Mouse (Mus musculus): ENCODE results near the gene Zfpm1.

Gene Zfpm1

DNA sequence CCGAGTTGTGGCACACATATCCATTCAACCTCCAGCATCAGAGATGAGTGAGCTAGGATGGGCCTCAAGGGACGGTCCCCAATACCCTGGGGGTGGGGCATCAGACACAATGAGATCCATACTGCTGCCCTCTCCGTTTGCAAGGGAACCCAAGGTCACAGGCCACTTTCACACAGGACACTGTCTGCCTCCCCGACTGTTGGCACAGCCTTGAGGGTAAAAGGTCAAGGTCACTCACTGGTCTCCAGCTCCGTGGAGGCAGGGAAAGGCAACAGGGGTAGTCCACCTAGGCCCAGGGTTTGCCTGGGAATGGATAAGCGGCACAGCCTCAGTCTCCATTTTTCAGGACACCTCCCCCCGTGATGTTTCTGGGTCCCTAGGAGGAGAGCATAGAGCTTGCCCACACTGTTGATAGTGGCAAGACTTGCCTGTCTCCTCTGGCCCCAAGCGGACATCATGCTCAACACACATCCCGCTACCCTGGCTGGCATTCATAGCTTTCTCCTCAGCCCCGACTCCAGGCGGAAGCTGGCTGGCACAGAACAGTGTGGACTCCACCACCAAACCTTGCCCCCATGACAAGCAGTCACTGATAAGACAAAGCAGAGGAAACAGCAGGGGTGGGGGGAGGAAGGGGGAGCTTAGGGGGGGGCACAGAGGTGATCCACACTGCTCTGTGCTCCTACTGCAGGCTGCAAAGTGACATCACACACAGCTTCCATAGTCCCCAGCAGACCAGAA, 7.1 kb upstream of the Zfpm1 start:
- no peak for DNase-seq (ENCODE audit: low read depth)

DNA sequence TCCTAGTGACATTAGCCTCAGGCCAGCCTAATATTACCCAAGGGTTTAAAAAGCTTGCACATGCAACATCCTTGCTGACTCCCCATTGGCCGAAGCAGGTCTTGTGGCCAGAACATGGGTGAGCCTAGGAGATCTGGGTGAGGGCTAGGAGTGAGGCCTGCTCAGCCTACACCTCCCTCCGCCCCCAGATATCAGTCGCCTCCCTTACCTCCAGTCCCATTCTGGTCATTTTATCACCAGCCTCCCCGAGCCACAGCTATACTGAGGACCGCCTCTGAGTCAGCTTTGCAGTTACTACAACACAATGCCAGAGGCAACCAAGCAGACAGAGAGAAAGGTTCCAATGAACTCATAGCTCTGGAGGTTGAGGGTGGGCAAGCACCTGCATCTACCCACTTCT, 5.6 kb upstream of the Zfpm1 start:
- no peak for DNase-seq (ENCODE audit: low read depth)

DNA sequence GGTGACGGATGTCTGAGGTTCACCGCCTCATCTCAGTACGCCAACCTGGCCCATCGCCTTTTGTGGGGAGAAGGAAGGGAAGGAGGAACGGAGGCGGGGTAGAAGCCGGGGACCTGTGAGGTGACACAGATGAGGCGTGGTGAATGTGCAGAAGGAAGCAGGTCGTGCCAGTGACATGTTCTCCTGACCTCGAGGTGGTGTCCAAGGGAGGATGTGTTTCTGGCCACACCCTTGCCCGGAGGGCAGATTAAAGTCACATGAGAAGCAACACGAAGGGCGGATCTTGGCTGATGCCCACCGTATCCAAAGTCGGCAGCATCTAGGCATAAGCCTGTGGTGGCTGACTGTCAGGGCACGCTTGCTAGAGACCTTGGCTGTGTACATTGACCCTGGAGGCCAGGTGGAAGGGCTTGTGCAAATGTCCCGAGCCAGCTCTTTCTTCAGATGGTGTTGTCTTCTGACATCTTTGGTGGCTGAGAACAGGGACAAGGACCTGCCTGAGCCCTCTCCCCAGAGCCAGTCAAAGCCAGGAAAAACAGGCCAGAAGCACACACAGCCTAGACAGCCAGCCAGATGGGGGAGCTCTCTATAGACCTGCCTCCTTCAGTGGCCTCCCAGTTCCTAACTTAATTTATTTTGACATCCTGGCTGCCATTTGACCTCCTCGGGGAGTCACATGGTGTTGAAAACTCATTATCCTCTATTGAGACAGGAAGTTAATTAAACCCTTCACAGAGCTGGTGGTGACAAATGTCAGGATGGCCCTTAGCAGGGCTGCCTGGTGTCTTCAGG, 4.5 kb upstream of the Zfpm1 start:
- no peak for DNase-seq (ENCODE audit: low read depth)

DNA sequence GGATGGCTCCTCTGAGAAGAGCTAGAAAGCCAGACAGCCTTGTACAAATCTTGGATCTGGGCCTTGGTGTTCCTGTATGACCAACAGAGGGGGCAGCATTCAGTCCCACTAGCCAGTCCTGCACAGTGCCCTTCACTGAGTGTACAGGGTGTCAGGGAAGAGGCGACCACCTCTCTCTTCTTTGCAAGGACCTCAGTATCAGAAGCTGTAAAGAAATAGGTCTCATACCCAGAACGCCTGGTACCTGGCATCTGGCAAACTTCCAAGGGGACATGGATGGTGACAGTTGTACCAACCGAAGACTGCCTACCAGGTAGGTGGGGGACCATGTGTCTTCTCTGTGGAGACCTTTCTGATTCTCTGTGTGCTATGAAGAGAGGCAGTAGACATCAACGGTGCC, 1.8 kb upstream of the Zfpm1 start:
- DNase-seq (ENCODE audit: low read depth), result no peak

DNA sequence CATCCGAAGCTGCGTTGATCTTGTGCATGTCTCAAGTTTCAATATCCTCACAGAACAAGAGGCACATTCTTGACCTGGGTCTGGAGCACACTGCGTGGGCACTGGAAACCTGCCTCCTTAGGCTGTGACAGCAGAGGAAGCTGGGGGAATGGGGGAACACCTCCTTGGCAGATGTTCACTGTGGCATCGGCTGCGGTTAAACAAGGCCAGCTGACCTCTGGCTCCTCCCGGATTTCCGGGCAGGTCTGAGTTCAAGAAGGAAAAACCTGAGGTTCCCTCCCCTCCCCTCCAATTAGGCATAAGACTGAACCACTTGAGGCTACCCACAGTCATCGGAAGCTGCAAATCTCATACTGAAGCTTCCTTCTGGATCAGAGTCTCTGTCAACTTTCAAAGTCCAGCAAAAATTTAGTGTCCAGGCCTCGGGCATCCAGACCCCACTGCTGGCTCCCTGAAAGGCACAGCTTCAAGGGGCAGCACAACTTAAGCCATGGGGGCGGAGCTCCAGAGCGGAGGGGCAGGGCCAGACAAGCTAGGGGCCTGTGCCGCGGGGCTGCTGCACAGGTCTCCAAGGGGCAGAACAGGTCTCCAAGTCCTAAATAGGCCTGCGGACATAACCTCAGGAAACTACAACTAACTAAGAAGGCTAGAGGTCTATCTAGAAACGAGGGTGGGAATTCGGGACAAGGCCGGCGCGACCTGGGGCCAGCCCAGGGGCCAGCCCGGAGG, 1.2 kb upstream of the Zfpm1 start:
- peak; percentile 44 for DNase-seq (ENCODE audit: low read depth)

DNA sequence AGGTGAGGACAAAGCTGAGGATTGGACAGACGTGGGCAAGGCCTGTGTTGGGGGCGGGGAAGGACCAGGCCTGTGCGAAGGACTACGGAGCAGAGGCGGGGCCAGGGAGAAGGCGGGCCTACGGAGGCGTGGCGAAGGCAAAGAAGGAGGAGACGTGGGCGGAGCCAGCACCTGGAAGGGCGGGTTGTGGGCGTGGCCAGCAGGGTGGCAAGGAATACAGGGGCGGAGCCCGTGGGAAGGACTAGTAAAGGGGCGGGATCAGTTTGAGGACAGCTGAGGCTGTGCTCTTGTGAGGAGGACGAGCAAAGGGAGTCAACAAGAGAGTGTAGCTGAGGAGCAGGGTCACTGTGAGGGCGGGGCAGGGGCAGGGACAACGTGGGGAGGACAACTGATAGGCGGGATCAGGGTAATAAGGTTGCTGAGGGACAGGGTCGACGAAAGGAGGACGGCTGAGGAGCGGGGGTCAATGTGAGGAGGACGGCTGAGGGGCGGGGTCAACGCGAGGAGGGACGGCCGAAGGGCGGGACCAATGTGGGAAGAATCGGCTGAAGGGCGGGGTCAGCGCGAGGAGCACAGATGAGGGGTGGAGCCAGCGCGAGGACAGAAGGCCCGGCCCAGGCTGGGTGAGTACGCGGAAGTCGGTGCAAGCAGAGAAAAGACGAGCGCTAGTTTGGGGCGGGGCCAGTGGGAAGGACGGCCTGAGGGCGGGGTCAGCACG, 465 bp upstream of the Zfpm1 start:
- peak; percentile 99 for DNase-seq (ENCODE audit: low read depth)

DNA sequence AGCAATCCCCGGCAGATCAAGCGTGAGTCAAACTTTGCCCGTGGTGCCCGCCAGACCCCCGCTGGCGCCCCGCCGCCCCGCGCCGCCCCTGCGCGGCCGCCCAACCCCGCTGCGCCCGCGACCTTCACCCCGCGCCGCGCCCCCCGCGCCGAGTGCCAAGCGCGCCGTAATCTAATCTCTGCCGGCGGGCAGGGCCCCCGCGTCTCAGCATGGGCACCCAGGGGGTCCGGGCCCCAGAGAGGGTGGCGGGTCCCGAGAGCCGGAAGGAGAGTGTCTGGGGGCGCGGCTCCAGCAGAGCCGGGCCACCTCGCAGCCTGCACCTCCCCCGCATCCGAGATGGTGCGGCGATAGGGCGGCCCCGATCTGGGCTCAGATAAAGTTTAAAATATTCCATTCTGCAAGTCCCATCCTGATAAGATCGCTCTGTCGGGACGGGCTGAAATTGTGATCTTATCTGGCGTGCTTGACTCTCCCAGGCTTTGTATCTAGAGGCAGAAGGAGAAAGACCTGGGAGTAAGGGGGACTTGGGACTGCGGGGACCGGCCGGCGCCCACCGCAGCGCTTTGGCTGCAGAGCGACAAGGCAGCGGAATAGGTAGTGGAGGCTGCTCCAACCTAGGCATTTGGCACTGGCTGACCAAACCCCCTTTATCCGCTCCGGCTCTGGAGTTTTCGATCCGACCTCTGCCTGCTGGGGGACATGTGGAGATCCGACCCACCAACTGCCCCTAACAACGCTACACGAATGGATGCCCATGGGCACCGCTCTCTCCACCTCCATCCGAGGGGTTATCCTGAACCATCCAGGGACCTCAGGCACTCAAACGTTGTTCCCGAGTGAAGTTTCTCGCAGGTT, 787 bp downstream of the Zfpm1 start:
- peak; percentile 65 for DNase-seq (ENCODE audit: low read depth)

DNA sequence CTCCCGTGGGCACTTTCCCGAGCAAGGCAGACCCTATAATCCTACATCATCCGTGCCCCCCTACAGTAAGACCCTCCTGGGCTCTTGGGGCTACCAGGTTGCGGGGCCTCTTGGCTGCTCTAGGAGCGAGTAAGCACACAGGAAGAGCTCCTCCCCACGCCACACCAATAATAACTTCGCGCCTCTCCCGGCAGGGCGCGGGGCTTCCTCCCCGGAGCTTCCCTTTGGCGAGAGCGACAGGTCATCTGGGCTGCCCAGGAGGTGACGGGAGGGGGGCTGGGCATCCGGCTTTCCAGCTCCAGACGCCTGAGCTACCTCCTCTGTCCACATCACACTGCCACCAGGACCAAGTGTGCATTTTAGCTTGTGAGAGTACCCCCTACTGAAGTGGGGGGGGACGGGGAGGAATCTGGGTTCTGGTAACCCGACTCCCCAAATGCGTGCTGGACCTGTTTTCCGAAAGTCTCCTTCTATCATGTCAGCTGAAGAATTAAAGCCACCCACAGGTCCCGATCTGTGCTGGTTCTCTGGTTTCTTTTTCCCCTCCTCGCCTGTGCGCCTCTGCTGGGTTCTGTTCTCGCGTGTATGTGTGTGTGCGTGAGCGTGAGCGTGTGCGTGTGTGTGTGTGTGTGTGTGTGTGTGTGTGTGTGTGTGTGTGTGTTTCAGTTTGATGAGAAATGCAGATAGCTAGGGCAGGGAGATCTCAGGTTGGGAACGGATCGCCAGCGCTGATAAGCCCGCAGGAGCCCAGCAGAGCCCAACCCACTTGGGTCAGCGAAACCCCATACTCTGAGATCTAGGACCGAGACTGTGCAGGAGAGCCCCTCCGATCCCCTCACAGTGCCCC, 1.6 kb downstream of the Zfpm1 start:
- DNase-seq (ENCODE audit: low read depth), result peak; percentile 71

DNA sequence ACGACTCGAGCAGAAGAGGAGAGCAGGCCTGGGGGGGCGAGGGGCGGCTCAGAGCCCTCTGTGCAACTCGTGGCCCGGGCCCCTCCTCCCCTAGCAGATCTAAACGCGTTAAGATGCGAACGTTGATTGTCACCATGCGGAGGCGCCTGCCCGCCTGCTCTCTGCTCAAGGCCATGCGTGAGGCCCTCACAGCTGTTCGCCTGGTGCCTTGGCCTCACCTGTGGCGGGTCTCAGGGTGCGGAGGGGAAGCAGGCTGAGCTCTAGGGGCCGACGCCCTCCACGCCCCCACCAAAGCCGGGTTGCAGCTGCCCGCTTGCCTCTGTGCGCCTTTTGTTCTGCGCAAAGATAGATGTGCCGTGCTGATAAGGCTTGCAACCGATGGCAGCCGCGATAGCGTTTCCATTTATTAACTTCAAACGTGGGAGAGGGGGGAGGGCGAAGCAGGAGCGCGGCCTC, 2.3 kb downstream of the Zfpm1 start:
- DNase-seq (ENCODE audit: low read depth), result peak; percentile 84

DNA sequence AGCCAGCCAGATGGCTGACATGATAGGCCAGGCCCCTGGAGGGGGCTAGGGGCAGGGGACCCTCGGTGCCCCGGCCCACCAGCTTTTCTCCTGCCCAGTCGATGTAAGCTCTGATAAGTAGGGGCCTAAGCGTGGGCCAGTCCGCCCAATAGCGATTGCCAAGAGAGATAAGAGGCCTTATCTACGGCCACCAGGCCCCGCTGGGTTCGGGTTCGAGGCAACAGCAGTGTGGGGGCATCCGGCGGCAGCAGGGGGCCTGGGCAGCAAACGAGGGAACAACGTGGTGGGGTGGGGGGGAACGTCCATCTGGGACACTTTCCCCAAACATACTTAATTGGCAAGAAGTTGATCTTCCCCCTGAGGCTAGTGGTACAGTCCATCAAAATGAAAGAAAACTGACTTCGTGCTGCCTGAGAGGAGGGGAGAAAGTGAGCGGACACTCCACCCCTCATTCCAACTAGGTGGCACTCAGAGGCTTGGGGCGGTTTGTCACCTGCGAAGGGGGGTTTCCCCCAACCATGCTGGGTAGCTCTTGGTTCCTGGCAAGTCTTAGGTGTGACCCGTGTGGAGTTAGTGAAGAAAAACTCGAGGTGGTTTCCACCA, 2.8 kb downstream of the Zfpm1 start:
- peak; percentile 77 for DNase-seq (ENCODE audit: low read depth)

DNA sequence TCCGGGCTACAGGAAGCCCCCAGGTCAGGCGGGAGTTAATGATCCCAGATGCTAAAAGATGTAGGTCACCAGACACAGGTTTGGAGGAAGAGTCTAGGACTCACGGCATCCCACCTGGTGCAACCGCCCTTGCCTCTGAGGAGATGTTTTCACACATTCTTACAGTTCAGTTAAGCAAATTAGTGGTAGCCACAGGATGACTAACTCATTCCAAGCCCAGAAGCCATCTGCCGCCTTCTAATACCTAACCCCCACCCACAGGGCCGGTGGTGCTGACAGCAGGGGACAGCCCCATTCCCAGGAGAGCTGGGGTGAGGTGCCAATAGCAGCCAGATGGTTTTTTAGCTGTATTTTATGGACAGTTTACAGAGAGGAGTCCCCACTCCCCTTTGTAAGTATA, 3.8 kb downstream of the Zfpm1 start:
- DNase-seq (ENCODE audit: low read depth), result peak; percentile 36

DNA sequence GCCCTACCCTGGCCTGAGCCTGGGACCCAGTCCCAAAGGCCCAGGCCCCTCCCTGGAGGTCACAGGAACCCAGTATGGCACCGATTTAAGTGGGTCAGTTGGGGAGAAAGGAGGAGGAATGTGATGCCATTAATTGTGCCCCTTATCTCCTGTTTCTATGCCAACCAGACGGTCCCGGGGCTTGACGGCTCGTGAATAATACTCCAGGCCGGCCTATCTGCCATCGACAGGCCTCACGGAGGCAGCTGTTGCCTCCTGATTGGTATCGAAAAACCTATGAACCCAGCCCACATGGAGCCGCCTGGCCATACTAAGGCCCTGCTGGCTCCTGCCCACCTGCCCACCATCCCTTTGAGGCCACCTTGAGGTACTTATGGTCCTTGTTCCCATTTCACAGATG, 5.0 kb downstream of the Zfpm1 start:
- DNase-seq (ENCODE audit: low read depth), result no peak

DNA sequence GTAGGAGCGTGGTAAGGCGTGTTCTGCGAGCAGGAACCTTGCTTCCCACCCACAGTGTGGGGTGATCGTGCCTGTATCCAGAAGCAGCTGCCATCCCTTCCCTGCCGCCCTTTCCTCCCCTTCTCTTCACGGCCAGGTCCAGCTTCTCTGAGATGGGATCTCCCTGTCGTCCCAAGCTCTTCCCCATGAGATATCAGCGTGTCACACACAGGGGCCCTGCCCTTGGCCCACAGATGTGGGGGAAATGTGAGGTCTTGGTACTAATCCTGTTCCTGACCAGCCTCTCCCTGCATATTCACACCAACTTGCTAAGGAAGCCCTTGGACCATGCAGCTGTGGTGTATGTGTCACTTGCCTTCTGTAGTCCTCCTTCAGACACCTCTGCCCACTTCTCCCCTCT, 5.8 kb downstream of the Zfpm1 start:
- DNase-seq (ENCODE audit: low read depth), result no peak

DNA sequence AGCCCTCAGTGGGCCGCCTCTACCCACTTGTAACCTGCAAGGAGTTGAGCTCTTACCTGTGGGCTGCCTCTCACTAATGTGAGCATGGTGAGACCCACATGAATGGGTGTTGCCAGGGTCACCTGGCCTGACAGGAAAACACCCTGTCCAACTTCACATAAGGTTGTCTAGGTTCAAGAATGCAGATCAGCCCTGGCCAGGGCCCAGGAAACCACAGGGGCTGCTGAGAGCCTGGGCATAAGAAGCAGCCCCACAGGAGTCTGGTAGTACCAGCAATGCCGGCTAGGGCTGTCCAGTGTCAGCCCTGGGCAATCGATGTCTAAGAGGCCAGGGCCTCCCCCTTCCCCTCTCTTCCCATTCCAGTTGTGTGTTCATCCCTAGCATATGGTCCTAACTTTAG, 6.4 kb downstream of the Zfpm1 start:
- DNase-seq (ENCODE audit: low read depth), result no peak

DNA sequence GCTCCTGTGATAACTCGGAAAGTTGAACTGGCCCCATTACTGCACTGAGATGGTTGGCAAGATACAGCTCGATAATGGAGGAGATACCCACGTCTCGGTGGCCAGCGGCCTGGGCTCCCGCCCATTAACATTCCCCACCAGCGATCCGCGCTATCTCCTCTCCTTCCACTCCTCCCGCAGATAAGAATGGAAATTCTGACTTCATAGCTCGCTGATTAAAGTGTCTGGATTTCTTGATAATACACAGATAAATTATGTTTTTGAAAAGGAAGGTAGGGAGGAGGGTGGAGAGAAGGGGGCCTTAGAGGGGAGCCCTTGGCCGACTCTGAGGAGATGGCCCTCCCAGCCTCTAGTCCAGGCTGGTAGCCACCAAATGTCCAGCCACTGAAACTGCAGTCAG, 9.1 kb downstream of the Zfpm1 start:
- DNase-seq (ENCODE audit: low read depth), result no peak

DNA sequence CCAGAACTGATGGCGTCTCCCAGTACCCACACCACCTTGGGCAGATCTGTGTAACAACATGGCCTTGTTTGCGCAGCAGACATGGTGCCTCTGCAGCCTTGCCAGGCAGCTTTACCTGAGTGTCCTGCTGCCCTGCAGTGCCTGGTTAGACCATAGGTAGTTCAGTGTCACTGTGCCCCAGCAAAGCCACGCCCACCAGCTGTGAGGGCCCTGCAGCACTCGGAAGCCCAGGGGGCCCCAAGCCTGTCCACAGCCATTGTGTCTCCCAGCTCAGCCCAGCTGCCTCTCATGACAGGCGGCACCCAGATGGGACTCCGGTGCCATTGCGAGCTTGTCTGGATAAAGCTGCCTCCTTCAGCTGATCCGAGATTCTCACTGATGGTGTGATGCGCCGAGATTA, 9.6 kb downstream of the Zfpm1 start:
- no peak for DNase-seq (ENCODE audit: low read depth)

DNA sequence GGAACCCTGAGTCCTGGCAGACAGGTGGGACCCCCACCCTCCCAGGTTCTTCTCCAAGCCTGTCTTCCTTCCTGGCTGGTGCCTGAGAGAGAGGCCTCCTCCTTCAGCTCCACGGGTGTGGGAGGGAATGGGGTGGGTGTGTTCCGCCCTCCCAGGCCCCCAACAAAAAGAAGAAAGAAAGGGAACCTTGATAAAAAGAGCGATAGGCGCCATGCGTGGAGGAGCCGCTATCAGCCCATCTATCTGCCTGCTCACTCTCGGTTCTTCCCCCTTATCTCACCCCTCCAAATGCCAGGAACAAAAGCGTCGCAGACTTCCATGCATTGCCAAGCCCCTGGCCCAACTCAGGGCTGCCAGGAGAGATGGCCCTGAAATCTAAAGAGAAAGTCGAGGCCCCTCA, 11.5 kb downstream of the Zfpm1 start:
- no peak for DNase-seq (ENCODE audit: low read depth)

DNA sequence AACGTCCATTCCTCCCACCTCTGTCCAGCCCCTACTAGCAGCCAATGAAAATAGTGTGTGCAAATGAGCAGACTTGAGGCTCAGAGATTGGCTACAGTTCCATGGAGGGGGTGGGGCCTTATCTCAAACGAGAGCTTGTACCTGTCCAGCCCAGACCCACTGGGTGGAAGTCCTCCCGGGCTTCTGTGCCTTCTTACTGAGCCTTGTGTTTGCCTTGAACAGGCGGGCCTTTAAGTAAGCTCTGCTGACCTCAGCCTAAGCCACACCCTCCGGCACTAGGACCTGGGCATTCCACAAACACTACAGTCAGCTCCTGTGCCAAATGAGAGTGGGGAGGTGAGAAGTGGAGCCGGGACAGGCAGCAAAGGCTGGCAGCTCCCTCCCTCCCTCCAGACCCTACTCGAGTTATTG, 12.3 kb downstream of the Zfpm1 start:
- DNase-seq (ENCODE audit: low read depth), result no peak

DNA sequence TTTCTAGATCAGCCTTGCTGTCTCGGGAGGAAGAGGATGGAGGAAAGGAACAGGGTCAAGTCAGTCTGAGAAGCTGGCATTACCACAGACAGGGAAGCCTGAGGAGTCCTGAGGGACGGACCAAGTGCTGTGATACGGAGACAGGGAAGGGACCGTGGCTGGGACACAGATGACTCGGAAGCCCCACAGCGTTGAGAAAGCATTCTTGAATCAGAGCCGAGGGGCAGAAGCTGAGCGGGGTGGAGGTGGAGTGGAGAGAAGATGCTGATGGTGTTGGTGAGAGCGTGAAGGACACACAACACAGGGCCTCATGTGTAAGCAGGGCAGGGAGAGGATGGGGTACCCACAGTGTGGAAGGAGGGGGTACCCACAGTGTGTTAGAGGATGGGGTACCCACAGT, 13.4 kb downstream of the Zfpm1 start:
- DNase-seq (ENCODE audit: low read depth), result no peak

Data from naive thymus-derived CD4-positive, alpha-beta T cell, adult 2 months (primary cell).